Mouse (Mus musculus): ENCODE data around the gene Lpcat4.

- TF ChIP-seq POLR2A (IDR thresholded peaks at IDR 0.05; ENCODE audit: borderline replicate concordance, insufficient read depth, low read length) (no peak), CTCF (IDR thresholded peaks at IDR 0.05; ENCODE audit: borderline replicate concordance, insufficient read depth, low read depth, low read length) (no peak)
Measured at GRCm38 (mm10) chr2:112284363-112285030, 45.2 kb downstream of the Lpcat4 start.
